Mouse (Mus musculus) kidney, postnatal 4 days (tissue): Measurements from ENCODE around the gene Cln3.

ENCODE experiments used
- DNase-seq, 2 experiments: peaks; one replicate each; pipeline ENCODE4 v3.0.0; 2021; ENCODE audit warnings: mixed read lengths in 2 of 2

Cln3 gene

DNA sequence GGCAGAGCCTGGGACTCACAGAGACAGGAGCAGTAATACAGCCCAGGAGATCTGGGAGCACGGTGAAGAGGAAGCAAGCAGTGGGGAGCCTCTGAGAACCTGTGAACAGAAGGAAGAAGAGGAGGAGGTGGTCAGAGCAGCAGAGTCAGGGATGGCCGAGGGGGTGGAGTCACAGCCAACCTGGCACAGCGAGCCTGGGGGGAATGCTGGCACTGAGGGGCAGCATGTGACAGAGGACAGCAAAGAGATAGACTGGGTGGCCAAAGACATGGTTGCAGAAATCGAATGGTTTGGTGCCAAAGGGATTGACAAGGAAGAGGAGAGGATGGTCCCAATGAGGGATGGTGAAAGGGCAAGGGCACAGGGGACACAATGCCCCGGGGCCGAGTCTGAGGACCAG lies at the start of gene Cln3:
Gene Cln3, minus strand, starts transcription at position 101 of the 400 bp plus-strand sequence.
- no peak for DNase-seq

DNA sequence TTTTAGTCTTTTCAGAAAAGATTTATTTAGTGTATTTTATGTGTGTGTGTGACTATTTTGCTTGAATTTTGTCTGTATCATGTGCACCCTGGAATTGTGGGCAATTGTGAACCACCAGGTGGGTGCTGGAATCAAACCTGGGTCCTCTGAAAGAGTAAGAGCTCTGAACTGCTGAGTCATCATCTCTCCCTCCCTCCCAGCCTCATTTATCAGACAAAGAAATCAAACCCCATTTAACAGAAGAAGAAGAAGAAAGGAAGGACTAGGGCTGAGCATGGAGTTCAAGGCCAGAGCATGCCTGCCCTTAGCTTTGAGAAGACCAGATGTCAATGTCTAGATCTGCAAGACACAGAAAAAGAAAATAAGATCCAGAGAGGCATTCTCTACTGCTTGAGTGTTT lies 49.8 kb upstream of the Cln3 start:
- no peak for DNase-seq

DNA sequence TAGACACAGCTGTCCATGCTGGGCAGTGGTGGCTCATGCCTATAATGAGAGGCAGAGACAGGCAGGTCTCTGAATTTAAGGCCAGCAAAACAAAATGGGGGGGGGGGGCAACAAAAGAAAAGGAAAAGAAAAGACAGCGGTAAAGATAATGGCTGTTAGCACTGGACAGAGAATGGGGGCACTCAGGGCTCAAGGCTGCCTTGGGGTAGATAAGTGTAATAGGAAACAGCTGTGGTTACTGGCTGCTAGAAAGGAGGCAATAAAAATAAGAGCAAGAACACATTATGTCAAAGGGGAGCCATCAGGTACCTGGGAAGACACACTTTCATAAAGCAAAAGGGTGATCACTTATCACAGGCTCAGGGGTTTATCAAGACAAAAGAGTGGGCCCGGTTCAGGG lies 46.9 kb upstream of the Cln3 start:
- no peak for DNase-seq

DNA sequence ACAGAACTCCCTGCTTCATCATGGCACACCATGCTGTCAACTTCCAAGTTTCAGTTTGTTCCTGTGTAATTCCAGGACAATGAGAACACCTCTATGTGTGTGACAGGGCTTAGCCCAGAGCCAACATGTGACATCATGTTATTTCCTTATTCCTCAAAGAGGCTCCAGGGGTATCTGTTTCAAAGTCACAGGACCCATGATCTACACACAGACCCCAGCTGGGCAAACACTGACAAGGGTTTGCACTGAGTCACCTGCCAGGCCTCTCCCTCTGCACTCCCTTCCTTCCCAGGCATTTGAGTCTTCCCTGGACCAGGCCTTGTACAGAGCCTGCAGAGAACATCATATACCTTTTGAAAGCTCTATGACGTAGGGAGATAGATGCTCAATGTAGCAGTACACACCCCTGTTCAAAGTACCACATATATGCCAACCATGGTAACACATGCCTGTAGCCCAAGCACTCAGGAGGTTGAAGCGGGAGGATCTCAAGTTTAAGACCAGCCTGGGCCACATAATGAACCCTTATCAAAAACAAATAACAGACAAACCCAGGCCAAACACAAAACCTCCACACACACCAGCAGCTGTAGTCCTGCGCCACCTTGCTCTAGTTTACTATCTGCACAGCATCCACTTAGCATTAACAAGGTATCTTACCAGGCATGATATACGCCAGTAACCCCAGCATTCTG lies 45.4 kb upstream of the Cln3 start, which contains the start of gene Nupr1:
Gene Nupr1, minus strand, starts transcription at position 38 of the 695 bp plus-strand sequence.
- no peak for DNase-seq

DNA sequence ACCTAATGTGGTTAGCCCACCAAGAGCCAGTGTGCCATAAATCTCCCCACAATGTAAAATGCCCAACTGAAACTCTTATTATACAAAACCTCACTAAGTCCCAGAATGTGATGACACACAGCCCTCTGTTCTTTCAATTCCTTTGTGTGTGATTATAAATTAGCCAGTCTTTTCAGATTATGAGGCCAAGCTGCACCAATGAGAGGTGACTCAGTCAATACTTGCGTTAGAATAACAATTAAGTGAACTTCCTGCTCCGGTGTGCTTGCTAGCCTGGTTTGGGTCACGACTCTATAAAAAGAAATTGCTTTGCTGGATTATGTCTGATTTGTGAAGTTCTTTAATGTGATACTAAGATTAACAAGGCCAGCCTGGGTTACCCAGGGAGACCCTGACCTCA lies 44.3 kb upstream of the Cln3 start:
- DNase-seq, result no peak

DNA sequence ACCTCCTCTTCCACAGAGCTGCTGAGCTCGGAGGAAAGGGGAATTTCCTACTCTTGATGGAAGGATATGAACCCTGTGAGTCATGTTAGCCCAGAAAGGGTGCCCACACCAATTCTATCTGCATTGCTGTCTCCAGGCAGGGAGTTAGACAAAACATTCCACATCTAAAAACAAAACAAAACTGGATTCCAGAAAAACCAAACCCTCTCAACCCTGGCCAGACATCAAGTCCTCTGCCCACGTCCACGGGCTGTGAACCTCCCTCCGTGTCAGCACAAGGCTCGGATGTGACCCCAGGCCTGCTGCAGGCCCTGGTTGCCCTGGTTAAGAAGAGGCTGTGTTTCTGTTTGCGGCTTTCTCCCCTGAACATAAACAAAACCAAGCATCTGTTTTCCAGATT lies 42.5 kb upstream of the Cln3 start:
- DNase-seq, result peak; percentile 34 to 57

DNA sequence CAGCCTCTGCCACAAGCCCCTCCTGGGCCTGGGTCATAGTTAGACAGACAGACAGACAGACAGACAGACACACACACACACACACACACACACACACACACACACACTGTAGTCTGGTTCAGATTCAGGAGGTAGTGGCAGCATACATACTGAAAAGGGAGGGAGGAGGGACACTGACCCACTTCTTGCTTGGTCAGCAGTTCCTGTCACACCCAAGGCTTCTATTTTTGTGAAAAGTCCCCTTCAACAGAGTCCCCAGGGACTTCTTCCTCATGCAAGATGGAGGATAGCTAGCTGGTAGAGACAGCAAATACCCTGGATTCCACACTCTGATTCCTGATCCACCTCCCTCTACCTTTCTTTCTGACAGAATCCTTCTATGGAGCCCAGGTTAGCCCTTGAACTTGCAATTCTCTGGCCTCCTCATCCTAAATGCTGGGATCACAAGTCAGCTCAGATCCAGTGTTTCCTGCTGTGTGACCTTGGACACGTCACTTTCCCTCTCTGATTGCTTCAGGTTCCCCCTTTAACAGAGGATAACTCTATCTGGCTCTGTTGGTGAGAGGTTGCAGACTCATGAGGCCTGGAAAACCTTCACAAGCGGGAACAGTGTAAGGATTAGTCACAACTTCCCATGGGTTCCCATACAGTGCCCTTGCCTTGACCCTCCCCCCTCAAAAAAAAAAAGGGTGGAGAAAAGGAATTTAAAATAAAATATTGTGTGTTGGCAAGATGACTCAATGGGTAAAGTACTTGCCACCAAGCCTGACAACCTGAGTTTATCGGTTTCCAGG lies 40.4 kb upstream of the Cln3 start:
- no peak for DNase-seq

DNA sequence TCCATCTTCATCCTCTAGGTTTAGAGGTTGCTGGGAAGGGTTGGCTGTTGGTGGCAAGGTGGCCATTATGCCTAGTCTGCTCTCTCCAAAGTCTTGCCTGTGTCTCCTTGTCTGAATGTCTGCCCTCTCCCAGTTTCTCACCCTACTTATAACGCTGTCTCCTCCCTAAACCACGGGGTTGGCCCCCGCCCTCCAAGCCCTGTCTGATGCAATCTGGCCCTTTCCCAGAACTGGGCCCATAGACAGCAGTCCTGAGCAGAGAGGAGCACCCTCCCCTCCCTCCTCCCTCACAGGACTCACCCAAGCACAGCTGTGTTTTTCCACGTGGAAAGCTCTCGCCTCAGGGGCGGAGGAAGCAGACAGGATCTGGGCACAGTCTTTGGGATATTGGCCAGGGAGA lies 39.8 kb upstream of the Cln3 start:
- DNase-seq, result peak; percentile 61 to 73

DNA sequence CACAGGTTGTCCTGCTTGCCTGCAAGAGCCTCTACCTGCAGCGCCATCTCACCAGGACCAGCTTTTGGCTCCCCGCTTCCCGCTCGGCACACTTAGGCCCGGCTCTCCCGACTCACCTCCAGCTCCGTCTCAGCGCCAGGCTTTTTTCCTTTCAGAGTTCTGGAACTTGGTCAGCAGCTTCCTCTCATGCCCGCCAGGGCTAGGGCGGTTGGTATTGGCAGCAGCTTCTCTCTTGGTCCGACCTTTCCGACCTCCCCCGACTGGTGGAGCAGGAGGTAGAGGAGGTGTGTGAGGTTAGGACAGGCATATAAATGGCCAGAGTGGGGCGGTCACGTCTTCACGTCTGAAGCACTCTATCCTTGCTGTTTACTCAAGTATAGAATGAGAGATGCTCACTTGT lies 39.2 kb upstream of the Cln3 start:
- DNase-seq, result no peak

DNA sequence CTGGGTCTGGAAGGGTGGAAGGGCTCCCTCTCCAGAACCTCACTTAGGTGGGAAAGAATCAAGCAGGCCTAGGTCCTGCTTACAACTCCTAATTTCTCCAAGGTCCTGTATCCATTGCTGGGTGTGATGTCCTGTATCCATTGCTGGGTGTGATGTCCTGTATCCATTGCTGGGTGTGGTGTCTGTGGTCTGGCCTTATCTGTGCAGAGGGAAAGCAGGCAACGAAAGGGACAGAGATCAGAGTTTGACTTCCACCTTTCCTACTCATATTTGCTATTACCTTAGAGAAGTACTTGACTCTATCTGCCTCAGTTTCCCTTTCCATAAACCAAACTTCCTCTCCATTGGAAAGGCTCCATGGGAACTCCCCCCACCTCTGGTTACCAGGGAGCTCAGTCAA lies 37.8 kb upstream of the Cln3 start:
- no peak for DNase-seq

DNA sequence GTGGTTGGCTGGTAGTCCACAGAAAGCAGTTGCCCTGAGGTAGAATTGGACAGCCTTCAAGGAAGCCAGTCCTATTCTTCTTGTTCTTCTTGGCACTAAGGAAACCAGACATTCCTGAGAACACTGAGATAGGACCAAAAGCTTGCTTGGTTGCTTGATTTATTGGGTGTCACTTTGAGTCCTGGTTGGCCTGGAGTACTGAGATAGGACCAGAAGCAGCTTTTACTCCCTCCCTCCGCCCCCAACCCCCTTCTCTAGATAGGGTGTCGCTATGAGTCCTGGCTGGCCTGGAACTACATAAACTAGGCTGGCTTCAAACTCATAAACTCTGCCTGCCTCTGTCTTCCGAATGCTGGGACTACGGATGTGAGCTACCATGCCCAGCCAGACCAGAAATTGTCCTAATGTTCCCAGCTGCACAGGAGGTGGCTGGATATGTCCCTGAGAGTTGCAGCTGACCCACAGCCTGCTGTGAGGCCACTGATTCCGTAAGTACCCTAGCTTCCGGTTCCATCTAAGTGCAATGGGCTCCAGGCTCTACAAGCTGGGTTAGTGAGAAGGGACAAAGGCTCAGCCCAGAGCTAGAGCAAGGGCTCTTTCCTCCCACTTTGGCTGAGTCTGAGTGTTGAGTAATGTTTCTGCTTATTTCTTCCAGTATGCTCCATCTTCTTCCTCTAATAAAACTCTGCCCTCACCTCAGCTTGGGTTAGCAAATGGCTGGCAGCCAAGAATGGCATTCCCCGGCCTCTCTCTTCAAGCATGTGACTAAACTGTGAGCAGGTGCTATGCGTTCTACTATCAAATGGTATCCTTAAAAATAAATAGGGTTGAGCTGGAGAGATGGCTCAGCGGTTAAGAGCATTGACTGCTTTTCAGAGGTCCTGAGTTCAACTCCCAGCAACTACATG lies 36.1 kb upstream of the Cln3 start:
- DNase-seq, result peak in 1 of 2 experiments; percentile 31

DNA sequence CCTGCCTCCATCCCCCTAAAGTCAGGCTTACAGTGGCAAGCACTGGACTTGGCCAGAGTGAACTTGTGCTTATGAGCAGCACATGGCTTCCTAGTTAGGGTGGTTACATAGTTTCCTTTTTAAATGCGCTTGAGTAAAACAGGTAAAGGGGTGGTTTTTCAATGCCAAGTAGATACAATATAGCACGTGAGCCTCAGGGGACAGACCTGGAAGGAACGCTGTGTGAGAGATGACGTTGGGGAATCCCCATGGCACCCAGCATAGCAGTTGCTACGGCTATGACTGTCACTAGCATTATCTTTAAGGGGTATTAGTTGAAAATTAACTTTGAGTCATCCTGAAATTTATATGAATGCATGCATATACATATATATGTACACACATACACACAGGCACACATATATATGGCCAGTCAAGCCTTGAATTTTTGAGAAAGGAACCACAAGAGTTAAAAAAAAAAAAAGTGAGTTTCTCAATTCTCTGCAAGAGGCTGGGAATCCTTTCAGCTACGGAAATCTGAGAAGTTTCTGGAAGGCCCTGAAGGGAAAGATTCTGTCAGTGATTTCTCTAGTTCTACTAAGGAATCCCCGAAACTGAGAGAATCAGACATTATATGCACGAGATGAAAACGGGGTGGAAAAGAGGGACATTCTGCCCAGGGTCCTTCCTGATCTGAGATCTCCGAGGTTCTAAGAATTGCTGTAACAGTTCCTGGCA lies 34.1 kb upstream of the Cln3 start:
- no peak for DNase-seq

DNA sequence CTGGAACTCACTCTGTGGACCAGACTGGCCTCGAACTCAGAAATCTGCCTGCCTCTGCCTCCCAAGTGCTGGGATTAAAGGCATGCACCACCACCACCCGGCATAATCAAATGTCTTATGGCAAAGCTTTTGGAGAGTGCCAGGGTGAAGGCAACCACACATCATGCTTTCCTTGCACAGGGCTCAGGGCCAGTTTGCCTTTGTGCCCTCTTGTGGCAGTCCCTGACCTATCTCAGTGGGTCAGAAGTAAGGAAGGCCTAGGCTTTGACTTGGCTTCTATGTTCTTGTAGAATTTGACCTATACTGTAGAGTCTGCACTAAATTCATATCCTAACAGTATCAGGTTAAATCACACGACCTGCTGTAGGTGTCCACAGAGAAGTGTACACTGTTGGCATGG lies 31.1 kb upstream of the Cln3 start:
- DNase-seq, result no peak

DNA sequence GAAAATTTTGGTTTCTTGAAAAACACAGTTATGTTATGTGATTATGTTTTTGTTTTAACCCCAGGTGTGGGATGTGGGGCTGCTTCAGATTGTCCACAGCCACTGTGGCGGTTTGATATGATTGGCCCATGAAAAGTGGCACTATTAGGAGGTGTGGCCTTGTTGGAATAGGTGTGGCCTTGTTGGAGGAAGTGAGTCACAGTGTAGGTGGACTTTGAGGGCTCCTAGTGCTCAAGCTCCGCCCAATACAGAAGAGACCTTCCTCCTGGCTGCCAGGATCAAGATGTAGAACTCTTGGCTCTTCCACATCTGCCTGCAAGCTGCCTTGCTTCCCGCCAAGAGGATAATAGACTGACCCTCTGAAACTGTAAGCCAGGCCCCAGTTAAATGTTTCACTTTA lies 27.1 kb upstream of the Cln3 start:
- no peak for DNase-seq

DNA sequence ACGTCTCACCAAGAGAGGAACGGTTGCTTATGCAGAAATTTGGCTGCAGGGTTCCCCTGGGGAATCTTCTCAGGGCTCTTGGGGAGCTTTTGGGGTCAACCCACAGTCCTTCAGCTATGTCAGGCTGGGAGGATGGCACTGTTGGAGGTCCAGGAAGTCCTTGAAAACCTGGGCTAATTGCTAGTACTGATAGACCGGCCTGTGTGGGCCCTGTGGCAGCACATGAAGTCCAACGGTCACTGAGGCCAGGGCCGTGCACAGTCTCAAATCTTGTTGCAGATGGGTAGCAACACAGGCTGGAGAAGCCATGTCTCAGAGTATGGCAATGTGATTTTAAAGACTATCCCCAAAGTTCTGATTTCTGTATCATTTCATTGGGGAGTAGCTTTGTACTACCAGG lies 22.2 kb upstream of the Cln3 start:
- DNase-seq, result no peak

DNA sequence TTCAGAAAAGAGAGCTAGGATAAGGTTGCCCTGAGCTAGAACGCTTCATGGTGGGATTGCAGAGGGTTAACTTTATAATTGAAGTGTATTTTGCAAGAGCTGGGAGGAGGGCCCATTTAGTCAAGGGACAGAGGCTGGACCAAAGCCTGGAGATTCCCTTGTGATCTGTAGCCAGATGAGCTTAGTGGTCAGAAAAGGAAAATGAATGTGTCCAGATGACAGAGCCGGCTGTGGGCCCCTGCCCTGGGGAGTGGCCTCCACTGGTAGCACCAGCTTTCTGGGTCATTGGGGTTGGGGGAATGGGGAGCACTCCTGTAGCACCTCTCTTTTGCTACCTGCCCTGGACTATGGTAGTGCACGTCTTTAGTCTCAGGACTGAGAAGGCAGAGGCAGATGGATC lies 21.4 kb upstream of the Cln3 start:
- peak; percentile 18 to 33 for DNase-seq

DNA sequence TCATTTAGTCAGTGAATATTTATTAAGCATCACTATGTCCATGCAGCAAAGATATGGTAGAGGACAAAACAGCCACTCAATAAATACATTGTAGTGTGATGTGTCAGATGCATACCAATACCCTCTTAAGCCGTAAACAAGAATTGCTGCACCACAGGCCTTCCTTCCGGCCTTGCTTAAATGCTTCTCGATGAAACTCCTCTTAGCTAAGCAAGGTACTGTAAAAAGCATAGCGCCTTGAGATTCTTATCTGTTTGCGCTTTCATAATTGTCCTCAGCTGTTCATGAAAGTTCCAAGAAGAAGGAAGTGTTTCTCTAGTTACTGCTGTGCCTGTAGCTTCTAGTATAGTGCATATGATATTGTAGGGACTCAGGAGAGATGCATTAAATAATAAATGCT lies 21.0 kb upstream of the Cln3 start:
- no peak for DNase-seq

DNA sequence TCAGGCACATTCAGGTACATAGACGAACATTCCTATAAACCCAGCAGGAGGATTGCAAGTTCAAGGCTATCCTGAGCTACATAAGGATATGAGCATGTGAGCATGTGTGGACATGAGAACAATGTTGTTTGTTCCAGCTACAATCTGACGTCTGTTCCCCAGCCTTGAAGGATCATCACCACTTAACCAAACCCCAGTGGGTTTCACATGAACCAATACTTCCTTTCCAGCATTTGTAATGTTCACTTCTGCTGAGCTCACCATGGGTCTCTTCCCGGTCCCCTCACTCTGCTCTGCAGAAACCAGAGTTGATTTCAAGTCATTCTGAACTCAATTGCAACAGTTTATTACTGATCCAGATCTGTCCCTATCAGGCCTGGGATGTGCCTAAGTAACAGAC lies 17.0 kb upstream of the Cln3 start:
- DNase-seq, result no peak

DNA sequence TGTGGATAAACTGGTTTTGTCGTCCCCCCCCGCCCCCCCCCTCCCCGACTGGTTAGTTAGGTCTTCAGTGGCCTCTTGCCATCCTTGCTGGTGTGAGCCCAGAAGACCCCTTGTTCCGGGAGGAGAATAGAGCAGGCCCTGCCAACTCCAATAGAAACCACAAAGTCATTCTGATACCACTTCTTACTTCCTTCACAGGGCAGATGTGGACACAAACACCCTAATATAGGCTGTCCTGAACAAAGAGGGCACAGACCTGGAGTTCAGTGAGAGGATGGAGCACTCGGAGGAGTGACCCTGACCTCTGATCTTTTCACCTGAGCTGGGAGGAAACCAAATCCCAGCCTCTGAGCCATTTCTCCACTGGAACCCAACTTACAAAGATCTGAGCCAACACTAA lies 16.3 kb upstream of the Cln3 start:
- no peak for DNase-seq

DNA sequence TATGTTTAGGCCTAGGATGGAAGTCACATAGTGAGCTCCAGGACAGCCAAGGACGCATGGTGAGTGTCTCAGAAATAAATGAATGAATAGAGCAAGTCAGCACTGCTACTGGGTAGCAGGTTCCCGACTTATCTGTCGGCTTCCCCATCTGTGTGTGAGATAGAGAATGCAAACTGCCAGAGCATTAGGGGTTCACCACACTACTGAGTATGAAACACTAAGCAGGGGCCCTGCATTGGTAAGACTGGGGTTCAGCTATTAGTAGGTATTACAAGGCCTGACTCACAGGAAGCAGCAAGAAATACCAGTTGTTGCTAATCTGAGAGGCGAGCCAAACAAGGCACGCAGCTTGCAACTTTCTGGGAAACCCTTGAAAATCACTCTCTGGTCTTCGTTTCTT lies 13.3 kb upstream of the Cln3 start:
- DNase-seq, result no peak

DNA sequence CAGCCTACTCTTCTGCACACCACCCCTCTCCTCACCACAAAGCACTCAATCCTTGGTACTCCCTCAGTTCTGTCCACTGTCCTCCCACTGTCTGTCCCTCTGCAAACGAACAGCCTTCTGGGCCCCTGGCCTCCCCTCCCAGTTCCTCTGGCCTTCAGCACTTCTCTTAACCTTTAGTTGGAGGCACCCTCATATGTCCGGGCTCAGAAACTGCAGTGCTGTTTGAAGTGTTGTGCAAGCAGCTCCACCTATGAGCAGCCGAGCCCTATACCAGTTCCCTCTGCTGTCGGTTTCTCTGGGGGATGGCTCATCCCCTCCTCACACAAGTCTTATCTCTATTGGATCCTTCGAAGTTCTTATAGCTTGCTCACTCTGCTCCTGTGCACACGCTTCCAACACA lies 10.8 kb upstream of the Cln3 start:
- no peak for DNase-seq

DNA sequence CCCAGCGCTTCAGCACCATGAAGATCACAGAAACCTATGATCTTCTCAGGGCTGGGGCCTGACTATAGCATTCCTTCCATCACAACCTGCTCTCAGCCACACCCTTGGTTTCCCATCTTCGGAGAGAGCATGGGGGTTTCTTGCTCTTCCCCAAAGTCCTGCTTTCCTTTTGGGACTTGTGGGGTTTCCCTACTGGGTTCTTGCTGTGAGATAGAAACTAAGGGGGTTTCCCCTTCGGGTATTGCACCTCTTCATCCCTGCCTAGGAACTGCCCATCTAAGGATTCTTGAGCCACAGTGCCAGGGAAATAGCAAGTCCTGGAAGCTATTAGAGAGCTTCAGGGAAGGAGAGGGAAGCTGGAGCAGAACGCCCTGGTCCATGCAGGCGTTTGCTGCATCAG lies 10.3 kb upstream of the Cln3 start:
- DNase-seq, result no peak
